Mouse (Mus musculus): ENCODE data around the gene Galnt17. TPM values are rescaled to one million over a fixed set of nuclear protein-coding genes. Genes with fewer than 3 reads are reported as not detected.

Gene Galnt17
- polyA plus RNA-seq, 1 experiment from 2014 or later, result 2.0 TPM

DNA sequence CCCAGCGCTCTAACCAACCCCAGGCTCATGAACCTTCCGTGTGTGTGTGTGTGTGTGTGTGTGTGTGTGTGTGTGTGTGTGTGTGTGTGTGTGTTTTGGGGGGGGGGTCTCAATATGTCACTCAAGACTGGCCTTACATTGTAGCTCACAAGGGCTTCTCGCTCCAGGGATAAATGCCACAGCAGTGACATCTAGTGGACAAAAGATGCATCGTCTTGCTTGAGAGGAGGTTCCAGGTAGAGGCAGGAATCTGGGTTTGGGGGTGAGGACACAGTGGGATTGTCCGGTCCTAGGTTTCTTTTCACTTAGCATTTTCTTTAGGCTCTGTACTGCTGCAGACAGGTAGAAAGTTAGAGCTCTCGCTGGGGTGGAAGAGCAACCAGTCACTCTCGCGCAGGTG is 450.1 kb downstream of the Galnt17 start:
- ATAC-seq (ENCODE audit: low FRiP score), result no peak
- WGBS, result 21% methylated on average over 8 of the region's 8 CpGs
- H3K4me1 ChIP-seq (replicated peaks; ENCODE audit: control insufficient read depth, insufficient read depth, low read length), result no peaks in the 10 kb centered on the region

DNA sequence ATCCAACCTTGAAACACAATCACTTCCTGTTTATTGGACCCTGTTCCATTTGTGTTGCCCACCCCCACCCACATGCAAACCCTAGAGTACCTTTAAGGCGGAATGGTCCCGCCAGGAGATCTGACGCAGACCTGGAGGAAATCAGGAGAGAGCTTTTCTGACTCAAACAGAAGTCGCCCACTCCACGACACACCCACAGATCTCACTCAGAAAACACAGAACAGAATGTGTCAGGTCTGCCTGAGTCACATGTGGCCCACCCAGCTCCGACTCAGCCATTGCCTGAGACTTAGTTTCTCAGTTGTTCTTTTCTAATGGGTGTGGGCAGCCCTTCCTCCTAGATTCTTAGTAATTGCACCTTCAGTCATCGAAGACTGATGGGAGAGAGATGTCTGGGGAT is 453.9 kb downstream of the Galnt17 start:
- H3K27ac ChIP-seq (ENCODE audit: low read depth, low read length), result no peak overlapping the region
- H3K9me3 ChIP-seq (ENCODE audit: control insufficient read depth, low read length), result no peaks in the 10 kb centered on the region
- H3K4me2 ChIP-seq (replicated peaks; ENCODE audit: low read depth, low read length), result no peak overlapping the region
- no peaks in the 10 kb centered on the region for H3K27me3 ChIP-seq (ENCODE audit: control insufficient read depth, insufficient read depth, low read length)
- H3K9ac ChIP-seq (ENCODE audit: low read depth, low read length), result no peak overlapping the region
- H3K36me3 ChIP-seq (ENCODE audit: control insufficient read depth, insufficient read depth, low read length), result no peaks in the 10 kb centered on the region
- no peaks in the 10 kb centered on the region for H3K4me1 ChIP-seq (replicated peaks; ENCODE audit: control insufficient read depth, insufficient read depth, low read length)
- H3K4me3 ChIP-seq (ENCODE audit: low read depth, low read length), result no peak overlapping the region
- WGBS, result 91% methylated on average over 7 of the region's 7 CpGs
- DNase-seq (ENCODE audit: low spot score), result no peak
- ATAC-seq (ENCODE audit: low FRiP score), result no peak

More for the DNA sequence above, 450.1 kb downstream of the Galnt17 start:
- Histone ChIP-seq H3K9me3 (ENCODE audit: control insufficient read depth, low read length) (no peaks in the 10 kb centered on the region), H3K27me3 (ENCODE audit: control insufficient read depth, insufficient read depth, low read length) (no peaks in the 10 kb centered on the region), H3K27ac (ENCODE audit: low read depth, low read length) (no peak overlapping the region), H3K9ac (ENCODE audit: low read depth, low read length) (no peak overlapping the region), H3K4me3 (ENCODE audit: low read depth, low read length) (no peak overlapping the region), H3K4me2 (replicated peaks; ENCODE audit: low read depth, low read length) (no peak overlapping the region), H3K36me3 (ENCODE audit: control insufficient read depth, insufficient read depth, low read length) (no peaks in the 10 kb centered on the region)
- DNase-seq (ENCODE audit: low spot score), result peak; percentile 78

DNA sequence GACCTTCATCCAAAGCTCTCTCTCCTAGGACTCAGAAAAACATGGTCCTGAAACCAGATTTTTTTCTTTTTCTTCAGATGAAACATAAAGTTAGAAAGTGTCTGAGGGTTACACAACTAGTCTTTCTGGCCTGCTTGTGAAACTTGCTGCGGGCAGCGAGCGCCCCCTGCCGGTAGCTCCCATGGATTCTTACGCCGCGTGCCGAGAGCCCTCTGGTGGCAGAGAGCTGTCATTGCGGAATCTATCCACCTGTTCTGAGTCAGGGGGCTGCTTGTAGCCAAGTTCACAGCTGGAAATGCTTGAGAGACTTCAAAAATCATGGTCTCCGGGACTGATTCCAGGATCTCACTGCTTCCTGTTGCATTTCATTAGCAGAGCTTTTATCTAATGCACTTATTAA is 454.9 kb downstream of the Galnt17 start:
- Histone ChIP-seq H3K27ac (ENCODE audit: low read depth, low read length) (no peak overlapping the region), H3K36me3 (ENCODE audit: control insufficient read depth, insufficient read depth, low read length) (no peaks in the 10 kb centered on the region), H3K27me3 (ENCODE audit: control insufficient read depth, insufficient read depth, low read length) (no peaks in the 10 kb centered on the region), H3K4me1 (replicated peaks; ENCODE audit: control insufficient read depth, insufficient read depth, low read length) (no peaks in the 10 kb centered on the region), H3K4me3 (ENCODE audit: low read depth, low read length) (no peak overlapping the region), H3K4me2 (replicated peaks; ENCODE audit: low read depth, low read length) (no peak overlapping the region), H3K9me3 (ENCODE audit: control insufficient read depth, low read length) (no peaks in the 10 kb centered on the region), H3K9ac (ENCODE audit: low read depth, low read length) (no peak overlapping the region)
- 1% methylated on average over 10 of the region's 10 CpGs for WGBS
- no peak for ATAC-seq (ENCODE audit: low FRiP score)
- DNase-seq (ENCODE audit: low spot score), result peak; percentile 93

DNA sequence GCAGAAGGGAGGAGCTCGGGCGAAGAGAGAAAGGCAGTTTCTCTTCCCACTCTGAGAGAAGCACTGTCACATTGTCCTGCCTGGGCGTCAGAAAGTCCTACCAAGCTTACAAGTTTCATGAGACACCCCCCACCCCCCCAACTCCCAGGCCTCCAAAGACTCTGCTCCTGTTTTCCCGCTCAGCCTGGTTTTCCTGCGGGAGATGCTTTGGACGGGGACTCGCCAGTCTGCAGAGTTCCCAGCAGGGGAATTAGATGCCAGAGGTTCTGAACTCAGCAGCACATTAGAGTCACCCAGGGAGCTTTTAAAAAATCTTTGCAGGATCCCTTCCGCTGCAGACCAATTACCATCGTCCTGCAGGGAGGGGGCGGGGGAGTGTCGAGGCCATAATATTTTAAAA is 456.1 kb downstream of the Galnt17 start:
- H3K4me1 ChIP-seq (replicated peaks; ENCODE audit: control insufficient read depth, insufficient read depth, low read length), result no peaks in the 10 kb centered on the region
- no peak overlapping the region for H3K27ac ChIP-seq (ENCODE audit: low read depth, low read length)
- no peak overlapping the region for H3K4me2 ChIP-seq (replicated peaks; ENCODE audit: low read depth, low read length)
- H3K27me3 ChIP-seq (ENCODE audit: control insufficient read depth, insufficient read depth, low read length), result no peaks in the 10 kb centered on the region
- H3K36me3 ChIP-seq (ENCODE audit: control insufficient read depth, insufficient read depth, low read length), result no peaks in the 10 kb centered on the region
- no peak overlapping the region for H3K4me3 ChIP-seq (ENCODE audit: low read depth, low read length)
- ATAC-seq (ENCODE audit: low FRiP score) (no peak), DNase-seq (ENCODE audit: low spot score) (no peak)
- WGBS, result 9% methylated on average over 11 of the region's 11 CpGs
- H3K9me3 ChIP-seq (ENCODE audit: control insufficient read depth, low read length), result no peaks in the 10 kb centered on the region
- H3K9ac ChIP-seq (ENCODE audit: low read depth, low read length), result no peak overlapping the region

DNA sequence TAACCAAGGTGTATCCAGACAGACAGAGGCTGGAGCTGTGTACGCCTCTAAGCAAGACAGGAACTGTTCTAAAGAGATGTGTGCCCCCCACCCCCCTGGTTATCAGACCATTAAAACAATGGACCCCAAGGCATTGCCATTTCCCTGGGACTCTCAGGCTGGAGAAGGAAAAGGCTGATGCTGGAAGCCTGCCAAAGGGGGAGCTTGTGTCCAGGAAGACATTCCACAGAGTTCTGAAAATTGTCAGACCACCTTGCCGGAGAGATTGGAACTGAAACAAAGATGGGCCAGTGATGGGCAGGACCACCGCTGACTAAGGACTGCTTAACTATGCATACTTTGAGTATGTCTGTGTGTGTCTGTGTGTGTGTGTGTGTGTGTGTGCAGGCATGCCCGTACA is 458.7 kb downstream of the Galnt17 start:
- no peak overlapping the region for H3K27ac ChIP-seq (ENCODE audit: low read depth, low read length)
- DNase-seq (ENCODE audit: low spot score) (no peak), ATAC-seq (ENCODE audit: low FRiP score) (no peak)
- H3K4me1 ChIP-seq (replicated peaks; ENCODE audit: control insufficient read depth, insufficient read depth, low read length), result no peaks in the 10 kb centered on the region
- no peak overlapping the region for H3K4me2 ChIP-seq (replicated peaks; ENCODE audit: low read depth, low read length)
- no peaks in the 10 kb centered on the region for H3K36me3 ChIP-seq (ENCODE audit: control insufficient read depth, insufficient read depth, low read length)
- no peak overlapping the region for H3K9ac ChIP-seq (ENCODE audit: low read depth, low read length)
- WGBS, result 87% methylated on average over 4 of the region's 4 CpGs
- no peaks in the 10 kb centered on the region for H3K27me3 ChIP-seq (ENCODE audit: control insufficient read depth, insufficient read depth, low read length)
- no peak overlapping the region for H3K4me3 ChIP-seq (ENCODE audit: low read depth, low read length)
- no peaks in the 10 kb centered on the region for H3K9me3 ChIP-seq (ENCODE audit: control insufficient read depth, low read length)

DNA sequence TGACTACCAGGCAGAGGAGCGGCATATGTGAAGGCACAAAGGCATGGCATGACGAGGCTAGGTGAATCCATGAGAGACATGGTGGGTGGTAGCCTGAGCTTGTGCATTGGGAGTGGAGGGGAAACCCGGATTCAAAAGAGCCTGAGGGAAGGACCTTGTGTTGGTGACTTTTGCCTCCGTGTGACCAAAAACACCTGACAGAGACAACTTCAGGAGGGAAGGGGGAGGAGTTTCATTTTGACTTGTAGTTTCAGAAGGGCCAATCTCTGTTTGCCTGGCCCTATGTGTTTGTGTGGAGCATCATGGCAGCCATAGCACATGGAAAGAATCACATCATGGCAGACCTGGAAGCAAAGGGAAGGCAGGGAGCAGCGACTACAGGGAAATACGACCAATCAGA is 459.7 kb downstream of the Galnt17 start:
- ATAC-seq (ENCODE audit: low FRiP score), result no peak
- Histone ChIP-seq H3K27me3 (ENCODE audit: control insufficient read depth, insufficient read depth, low read length) (no peaks in the 10 kb centered on the region), H3K4me2 (replicated peaks; ENCODE audit: low read depth, low read length) (no peak overlapping the region), H3K9ac (ENCODE audit: low read depth, low read length) (no peak overlapping the region), H3K27ac (ENCODE audit: low read depth, low read length) (no peak overlapping the region), H3K4me3 (ENCODE audit: low read depth, low read length) (no peak overlapping the region), H3K36me3 (ENCODE audit: control insufficient read depth, insufficient read depth, low read length) (no peaks in the 10 kb centered on the region), H3K4me1 (replicated peaks; ENCODE audit: control insufficient read depth, insufficient read depth, low read length) (no peaks in the 10 kb centered on the region), H3K9me3 (ENCODE audit: control insufficient read depth, low read length) (no peaks in the 10 kb centered on the region)
- no peak for DNase-seq (ENCODE audit: low spot score)
- WGBS, result 90% methylated on average over 6 of the region's 6 CpGs

DNA sequence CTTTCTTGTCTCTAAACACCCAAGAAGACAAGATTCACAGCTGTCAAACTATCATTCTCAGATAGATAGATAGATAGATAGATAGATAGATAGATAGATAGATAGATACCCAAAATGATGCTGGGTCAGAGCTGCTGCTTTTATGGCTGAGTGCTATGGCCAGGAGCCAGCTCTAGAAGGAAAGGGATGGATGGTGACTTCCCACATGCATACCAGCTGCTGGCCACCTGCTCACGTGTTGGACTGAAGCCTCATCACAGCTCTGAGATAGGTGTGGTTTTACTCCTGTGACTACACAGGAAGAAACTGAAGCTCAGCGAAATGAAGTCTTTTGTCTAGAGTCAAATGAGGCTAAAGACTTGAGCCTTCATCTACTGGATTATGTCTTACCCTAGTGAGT is 482.5 kb downstream of the Galnt17 start:
- Histone ChIP-seq H3K9me3 (ENCODE audit: control insufficient read depth, low read length) (no peaks in the 10 kb centered on the region), H3K4me3 (ENCODE audit: low read depth, low read length) (no peak overlapping the region), H3K27ac (ENCODE audit: low read depth, low read length) (no peak overlapping the region), H3K27me3 (ENCODE audit: control insufficient read depth, insufficient read depth, low read length) (no peaks in the 10 kb centered on the region), H3K9ac (ENCODE audit: low read depth, low read length) (no peak overlapping the region), H3K36me3 (ENCODE audit: control insufficient read depth, insufficient read depth, low read length) (no peaks in the 10 kb centered on the region), H3K4me2 (replicated peaks; ENCODE audit: low read depth, low read length) (no peak overlapping the region), H3K4me1 (replicated peaks; ENCODE audit: control insufficient read depth, insufficient read depth, low read length) (no peaks in the 10 kb centered on the region)
- DNase-seq (ENCODE audit: low spot score) (no peak), ATAC-seq (ENCODE audit: low FRiP score) (no peak)
- 79% methylated on average over 2 of the region's 2 CpGs for WGBS
